Mouse (Mus musculus): ENCODE measurements around the gene Slc4a4. TPM values are rescaled to one million over a fixed set of nuclear protein-coding genes. Genes with fewer than 3 reads are reported as not detected.

Gene Slc4a4
- polyA plus RNA-seq, 1 experiment from 2014 or later, result 5.9 TPM

GRCm38 (mm10) chr5:88885503-88885902 is 1.1 kb upstream of the Slc4a4 start:
- Histone ChIP-seq H3K36me3 (ENCODE audit: control insufficient read depth, insufficient read depth, low read length) (no peaks in the 10 kb centered on the region), H3K9ac (ENCODE audit: low read length) (no peak overlapping the region), H3K27ac (ENCODE audit: low read depth) (no peak overlapping the region), H3K4me2 (ENCODE audit: low read length) (no peak overlapping the region), H3K27me3 (replicated peaks; ENCODE audit: control insufficient read depth, insufficient read depth, low read length) (no peaks in the 10 kb centered on the region; the same call in 1 of the 2 replicates), H3K4me1 (replicated peaks; ENCODE audit: control insufficient read depth, insufficient read depth, low read length) (peaks cover 2% of the 10 kb centered on the region; the same call in 1 of the 2 replicates), H3K4me3 (ENCODE audit: low read depth, low read length) (no peak overlapping the region), H3K9me3 (ENCODE audit: control insufficient read depth, low read length) (no peaks in the 10 kb centered on the region)
- WGBS, result 87% methylated on average over 3 of the region's 3 CpGs
- ATAC-seq (replicated peaks; ENCODE audit: low FRiP score, low TSS enrichment, low read depth) (no peak), DNase-seq (ENCODE audit: low spot score) (no peak)

GRCm38 (mm10) chr5:88885944-88886343 is 674 bp upstream of the Slc4a4 start:
- no peaks in the 10 kb centered on the region for H3K9me3 ChIP-seq (ENCODE audit: control insufficient read depth, low read length)
- no peak overlapping the region; the same call in 1 of the 2 replicates for H3K9ac ChIP-seq (ENCODE audit: low read length)
- H3K36me3 ChIP-seq (ENCODE audit: control insufficient read depth, insufficient read depth, low read length), result no peaks in the 10 kb centered on the region
- H3K27me3 ChIP-seq (replicated peaks; ENCODE audit: control insufficient read depth, insufficient read depth, low read length), result no peaks in the 10 kb centered on the region; the same call in 1 of the 2 replicates
- WGBS, result 53% methylated on average over 5 of the region's 5 CpGs
- peak overlapping the region; percentile 64; the same call in 1 of the 2 replicates for H3K4me3 ChIP-seq (ENCODE audit: low read depth, low read length)
- DNase-seq (ENCODE audit: low spot score) (peak; percentile 56), ATAC-seq (replicated peaks; ENCODE audit: low FRiP score, low TSS enrichment, low read depth) (no peak)
- peak overlapping the region; percentile 63 for H3K4me2 ChIP-seq (ENCODE audit: low read length)
- H3K27ac ChIP-seq (ENCODE audit: low read depth), result no peak overlapping the region
- peaks cover 2% of the 10 kb centered on the region; the same call in 1 of the 2 replicates for H3K4me1 ChIP-seq (replicated peaks; ENCODE audit: control insufficient read depth, insufficient read depth, low read length)

- Histone ChIP-seq H3K27ac (ENCODE audit: low read depth) (no peak overlapping the region), H3K4me3 (ENCODE audit: low read depth, low read length) (peak overlapping the region; percentile 64), H3K4me1 (replicated peaks; ENCODE audit: control insufficient read depth, insufficient read depth, low read length) (peaks cover 2% of the 10 kb centered on the region; the same call in 1 of the 2 replicates), H3K9ac (ENCODE audit: low read length) (peak overlapping the region; percentile 71), H3K36me3 (ENCODE audit: control insufficient read depth, insufficient read depth, low read length) (no peaks in the 10 kb centered on the region), H3K27me3 (replicated peaks; ENCODE audit: control insufficient read depth, insufficient read depth, low read length) (no peaks in the 10 kb centered on the region; the same call in 1 of the 2 replicates), H3K9me3 (ENCODE audit: control insufficient read depth, low read length) (no peaks in the 10 kb centered on the region), H3K4me2 (ENCODE audit: low read length) (peak overlapping the region; percentile 63)
- WGBS, result under 1% methylated on average over 11 of the region's 14 CpGs
- ATAC-seq (replicated peaks; ENCODE audit: low FRiP score, low TSS enrichment, low read depth) (no peak), DNase-seq (ENCODE audit: low spot score) (no peak)
Measured at GRCm38 (mm10) chr5:88886349-88886667, 310 bp upstream of the Slc4a4 start.

- peak; percentile 80 for DNase-seq (ENCODE audit: low spot score)
- no peak overlapping the region for H3K27ac ChIP-seq (ENCODE audit: low read depth)
- H3K4me3 ChIP-seq (ENCODE audit: low read depth, low read length), result peak overlapping the region; percentile 64
- peak overlapping the region; percentile 71 for H3K9ac ChIP-seq (ENCODE audit: low read length)
- no peaks in the 10 kb centered on the region; the same call in 1 of the 2 replicates for H3K27me3 ChIP-seq (replicated peaks; ENCODE audit: control insufficient read depth, insufficient read depth, low read length)
- H3K36me3 ChIP-seq (ENCODE audit: control insufficient read depth, insufficient read depth, low read length), result no peaks in the 10 kb centered on the region
- peaks cover 2% of the 10 kb centered on the region; the same call in 1 of the 2 replicates for H3K4me1 ChIP-seq (replicated peaks; ENCODE audit: control insufficient read depth, insufficient read depth, low read length)
- ATAC-seq (replicated peaks; ENCODE audit: low FRiP score, low TSS enrichment, low read depth), result peak; percentile 32
- H3K4me2 ChIP-seq (ENCODE audit: low read length), result peak overlapping the region; percentile 63
- no peaks in the 10 kb centered on the region for H3K9me3 ChIP-seq (ENCODE audit: control insufficient read depth, low read length)
- WGBS, result 3% methylated on average over 29 of the region's 29 CpGs
Measured at GRCm38 (mm10) chr5:88887556-88888412, 1.2 kb downstream of the Slc4a4 start.

- DNase-seq (ENCODE audit: low spot score) (no peak), ATAC-seq (replicated peaks; ENCODE audit: low FRiP score, low TSS enrichment, low read depth) (no peak)
- Histone ChIP-seq H3K36me3 (ENCODE audit: control insufficient read depth, insufficient read depth, low read length) (no peaks in the 10 kb centered on the region), H3K4me2 (ENCODE audit: low read length) (peak overlapping the region; percentile 63), H3K27ac (ENCODE audit: low read depth) (no peak overlapping the region), H3K27me3 (replicated peaks; ENCODE audit: control insufficient read depth, insufficient read depth, low read length) (no peaks in the 10 kb centered on the region; the same call in 1 of the 2 replicates), H3K4me3 (ENCODE audit: low read depth, low read length) (peak overlapping the region; percentile 64), H3K4me1 (replicated peaks; ENCODE audit: control insufficient read depth, insufficient read depth, low read length) (peaks cover 2% of the 10 kb centered on the region; the same call in 1 of the 2 replicates), H3K9me3 (ENCODE audit: control insufficient read depth, low read length) (no peaks in the 10 kb centered on the region), H3K9ac (ENCODE audit: low read length) (no peak overlapping the region)
- 43% methylated on average over 8 of the region's 8 CpGs for WGBS
Measured at GRCm38 (mm10) chr5:88888413-88888700, 1.7 kb downstream of the Slc4a4 start.

- WGBS, result 35% methylated on average over 4 of the region's 4 CpGs
- H3K9ac ChIP-seq (ENCODE audit: low read length), result no peak overlapping the region
- H3K27ac ChIP-seq (ENCODE audit: low read depth), result no peak overlapping the region
- DNase-seq (ENCODE audit: low spot score), result no peak
- H3K36me3 ChIP-seq (ENCODE audit: control insufficient read depth, insufficient read depth, low read length), result no peaks in the 10 kb centered on the region
- ATAC-seq (replicated peaks; ENCODE audit: low FRiP score, low TSS enrichment, low read depth), result no peak
- H3K27me3 ChIP-seq (replicated peaks; ENCODE audit: control insufficient read depth, insufficient read depth, low read length), result no peaks in the 10 kb centered on the region; the same call in 1 of the 2 replicates
- no peak overlapping the region for H3K4me2 ChIP-seq (ENCODE audit: low read length)
- H3K4me3 ChIP-seq (ENCODE audit: low read depth, low read length), result no peak overlapping the region
- H3K9me3 ChIP-seq (ENCODE audit: control insufficient read depth, low read length), result no peaks in the 10 kb centered on the region
- peaks cover 2% of the 10 kb centered on the region; the same call in 1 of the 2 replicates for H3K4me1 ChIP-seq (replicated peaks; ENCODE audit: control insufficient read depth, insufficient read depth, low read length)
Measured at GRCm38 (mm10) chr5:88889326-88889725, 2.7 kb downstream of the Slc4a4 start.

- Histone ChIP-seq H3K4me2 (ENCODE audit: low read length) (no peak overlapping the region), H3K4me1 (replicated peaks; ENCODE audit: control insufficient read depth, insufficient read depth, low read length) (peaks cover 2% of the 10 kb centered on the region; the same call in 1 of the 2 replicates), H3K27ac (ENCODE audit: low read depth) (no peak overlapping the region), H3K27me3 (replicated peaks; ENCODE audit: control insufficient read depth, insufficient read depth, low read length) (no peaks in the 10 kb centered on the region; the same call in 1 of the 2 replicates), H3K9me3 (ENCODE audit: control insufficient read depth, low read length) (no peaks in the 10 kb centered on the region), H3K36me3 (ENCODE audit: control insufficient read depth, insufficient read depth, low read length) (no peaks in the 10 kb centered on the region), H3K4me3 (ENCODE audit: low read depth, low read length) (no peak overlapping the region), H3K9ac (ENCODE audit: low read length) (no peak overlapping the region)
- DNase-seq (ENCODE audit: low spot score) (no peak), ATAC-seq (replicated peaks; ENCODE audit: low FRiP score, low TSS enrichment, low read depth) (no peak)
- WGBS, result 94% methylated on average over 4 of the region's 4 CpGs
Measured at GRCm38 (mm10) chr5:88890146-88890545, 3.5 kb downstream of the Slc4a4 start.

GRCm38 (mm10) chr5:88896574-88896973 is 10.0 kb downstream of the Slc4a4 start:
- Histone ChIP-seq H3K4me3 (ENCODE audit: low read depth, low read length) (no peak overlapping the region), H3K27me3 (replicated peaks; ENCODE audit: control insufficient read depth, insufficient read depth, low read length) (no peaks in the 10 kb centered on the region), H3K4me2 (ENCODE audit: low read length) (no peak overlapping the region), H3K36me3 (ENCODE audit: control insufficient read depth, insufficient read depth, low read length) (no peaks in the 10 kb centered on the region), H3K4me1 (replicated peaks; ENCODE audit: control insufficient read depth, insufficient read depth, low read length) (no peaks in the 10 kb centered on the region), H3K9me3 (ENCODE audit: control insufficient read depth, low read length) (peaks cover 4% of the 10 kb centered on the region; the same call in 1 of the 2 replicates), H3K9ac (ENCODE audit: low read length) (no peak overlapping the region), H3K27ac (ENCODE audit: low read depth) (no peak overlapping the region)
- WGBS, result 87% methylated on average over 6 of the region's 6 CpGs
- DNase-seq (ENCODE audit: low spot score) (no peak), ATAC-seq (replicated peaks; ENCODE audit: low FRiP score, low TSS enrichment, low read depth) (no peak)
